Mouse (Mus musculus) hindbrain, embryonic 11.5 days (tissue): ENCODE measurements around the gene Gm21913. TPM values are rescaled to one million over a fixed set of nuclear protein-coding genes. Genes with fewer than 3 reads are reported as not detected.
"Not testable (repeated sequence)": the region's sequence is repeated elsewhere in the genome, so short reads cannot be mapped to it uniquely, and the experiment has no call there.

ENCODE experiments used
- ATAC-seq: fragments of 200-750 bp; cut with Nextera tagmentation; 2 replicates; pipeline ENCODE4 v1.8.0; 2017; ENCODE audit warnings: mild to moderate bottlenecking, moderate TSS enrichment, moderate library complexity; ENCODE audit not compliant: low FRiP score
- DNase-seq: peaks from one replicate; pipeline ENCODE4 v3.0.0-alpha.2; 2015; ENCODE audit warnings: low spot score
- H3K27ac ChIP-seq: fragments of 300-500 bp; sonication (generic); 2 replicates; pipeline ENCODE4 v1.5.1; 2014; ENCODE audit warnings: mild to moderate bottlenecking, low read depth, low read length
- H3K27me3 ChIP-seq: fragments of 300-500 bp; sonication (generic); 2 replicates; pipeline ENCODE4 v1.6.1; 2014; ENCODE audit warnings: mild to moderate bottlenecking, low read length, moderate library complexity, mixed read lengths; ENCODE audit not compliant: control insufficient read depth, insufficient read depth
- H3K36me3 ChIP-seq: fragments of 300-500 bp; sonication (generic); 2 replicates; pipeline ENCODE4 v1.6.1; 2014; ENCODE audit warnings: mild to moderate bottlenecking, low read length, moderate library complexity, mixed read lengths; ENCODE audit not compliant: control insufficient read depth, insufficient read depth
- H3K4me1 ChIP-seq: fragments of 300-500 bp; sonication (generic); replicated peaks from 2 replicates; pipeline ENCODE4 v1.6.1; 2014; ENCODE audit warnings: low read length, mixed read lengths; ENCODE audit not compliant: control insufficient read depth, insufficient read depth
- H3K4me2 ChIP-seq: fragments of 300-500 bp; sonication (generic); replicated peaks from 2 replicates; pipeline ENCODE4 v1.6.1; 2014; ENCODE audit warnings: mild to moderate bottlenecking, low read depth, low read length
- H3K4me3 ChIP-seq: fragments of 300-500 bp; sonication (generic); 2 replicates; pipeline ENCODE4 v1.5.1; 2014; ENCODE audit warnings: low read depth, low read length
- H3K9ac ChIP-seq: fragments of 300-500 bp; sonication (generic); 2 replicates; pipeline ENCODE4 v1.6.1; 2014; ENCODE audit warnings: low read depth, low read length
- H3K9me3 ChIP-seq: fragments of 300-500 bp; sonication (generic); 2 replicates; pipeline ENCODE4 v1.6.1; 2016; ENCODE audit warnings: low read length; ENCODE audit not compliant: control insufficient read depth
- WGBS: fragments of 180-500 bp; shearing (Covaris S2); extraction: QIAGEN DNeasy Blood & Tissue Kit; methylation state at CpG from one replicate; pipeline ENCODE4 v1.1.7; 2014; 5-methylcytosine and 5-hydroxymethylcytosine counted together
- polyA plus RNA-seq: library from polyadenylated mRNA; unstranded; fragments of >200 nt; fragmentation: Nextera tagmentation; extraction: Ambion mirVana; gene quantifications from 2 replicates; pipeline ENCODE4 v1.2.1, GENCODE M21; 2014

Gene Gm21913
- polyA plus RNA-seq: not detected in 2 replicates

- WGBS: no CpG with 5 or more reads among the region's 3 CpGs
- not testable (repeated sequence) for DNase-seq, H3K27ac ChIP-seq, H3K36me3 ChIP-seq, H3K4me3 ChIP-seq, H3K4me1 ChIP-seq, H3K4me2 ChIP-seq, H3K9ac ChIP-seq, ATAC-seq, H3K9me3 ChIP-seq, H3K27me3 ChIP-seq
Measured at GRCm38 (mm10) chrY:74623596-74623995, at the start of gene Gm21913. Gene Gm21913 (plus strand): TSS chrY:74623896.

Other genes with a start within 250 kb of the Gm21913 start
- gene Gm29110, start 153.4 kb upstream of the Gm21913 start, polyA plus RNA-seq: not detected in 2 replicates